Mouse (Mus musculus): ENCODE measurements around the gene Tgm6. TPM values are rescaled to one million over a fixed set of nuclear protein-coding genes. Genes with fewer than 3 reads are reported as not detected.

Gene Tgm6
- total and polyA plus RNA-seq, 3 experiments: 0.09 TPM; not detected in 2

GRCm38 (mm10) chr2:130143011-130143410 lies 30.8 kb downstream of the Tgm6 start:
- Histone ChIP-seq H3K4me2 (ENCODE audit: insufficient read depth, low read depth, poor library complexity, severe bottlenecking) (no peak overlapping the region), H3K9ac (ENCODE audit: insufficient read depth, low read depth) (no peak overlapping the region), H3K4me3 (replicated peaks in 1 of 3; ENCODE audit: low read depth in 2 of 3, low read length in 2 of 3, poor library complexity in 1 of 3) (no peak overlapping the region), H3K36me3 (replicated peaks in 1 of 2; ENCODE audit: control insufficient read depth in 1 of 2, insufficient read depth in 1 of 2, low read length in 1 of 2) (no peaks in the 10 kb centered on the region), H3K9me3 (replicated peaks; ENCODE audit: low read length) (no peaks in the 10 kb centered on the region), H3K79me2 (replicated peaks; ENCODE audit: control insufficient read depth, extremely low read depth, insufficient read depth, poor library complexity, severe bottlenecking) (no peaks in the 10 kb centered on the region), H3K27me3 (replicated peaks) (no peaks in the 10 kb centered on the region), H3K27ac (ENCODE audit: insufficient read depth, low read depth) (no peak overlapping the region), H3K4me1 (ENCODE audit: control insufficient read depth in 1 of 2, insufficient read depth in 2 of 2) (peaks cover 0 to 2% of the 10 kb centered on the region in 2 experiments; a peak in 1 of 4 replicates)
- no peak for DNase-seq (ENCODE audit: extremely low read depth)
- in situ Hi-C loops (cut with MboI; ENCODE audit: low pct_ligation_motif_present, low pct_unique_long_range_greater_than_20kb, low sequenced_read_pairs): no loop called here
- dilution Hi-C loops (cut with MboI; ENCODE audit: extremely low pct_ligation_motif_present, extremely low pct_unique_long_range_greater_than_20kb, low sequenced_read_pairs): no loop called here
- TF ChIP-seq POLR2AphosphoS2 (IDR thresholded peaks at IDR 0.05; ENCODE audit: low read depth, low read length) (no peak), GABPA (IDR thresholded peaks at IDR 0.05; ENCODE audit: insufficient replicate concordance, low read depth, low read length) (no peak), MAFK (IDR thresholded peaks at IDR 0.05; ENCODE audit: insufficient replicate concordance, low read length) (no peak), MXI1 (IDR thresholded peaks at IDR 0.05; ENCODE audit: low read depth, low read length) (no peak), UBTF (IDR thresholded peaks at IDR 0.05; ENCODE audit: low read depth, low read length) (no peak), JUND (conservative IDR thresholded peaks at IDR 0.05; ENCODE audit: low read depth, low read length) (no peak), E2F4 (IDR thresholded peaks at IDR 0.05; ENCODE audit: insufficient replicate concordance, low read depth, low read length) (no peak), SIN3A (IDR thresholded peaks at IDR 0.05; ENCODE audit: low read length) (no peak), TCF12 (IDR thresholded peaks at IDR 0.05; ENCODE audit: low read depth, low read length) (no peak), EP300 (IDR thresholded peaks at IDR 0.05; ENCODE audit: low read length) (no peak)

- no peak for DNase-seq (ENCODE audit: extremely low read depth)
- Histone ChIP-seq H3K9ac (ENCODE audit: insufficient read depth, low read depth) (no peak overlapping the region), H3K4me2 (ENCODE audit: insufficient read depth, low read depth, poor library complexity, severe bottlenecking) (no peak overlapping the region), H3K9me3 (replicated peaks; ENCODE audit: low read length) (no peaks in the 10 kb centered on the region), H3K79me2 (replicated peaks; ENCODE audit: control insufficient read depth, extremely low read depth, insufficient read depth, poor library complexity, severe bottlenecking) (no peaks in the 10 kb centered on the region), H3K36me3 (replicated peaks in 1 of 2; ENCODE audit: control insufficient read depth in 1 of 2, insufficient read depth in 1 of 2, low read length in 1 of 2) (no peaks in the 10 kb centered on the region), H3K4me3 (replicated peaks in 1 of 3; ENCODE audit: low read depth in 2 of 3, low read length in 2 of 3, poor library complexity in 1 of 3) (no peak overlapping the region), H3K27ac (ENCODE audit: insufficient read depth, low read depth) (no peak overlapping the region), H3K27me3 (replicated peaks) (no peaks in the 10 kb centered on the region), H3K4me1 (ENCODE audit: control insufficient read depth in 1 of 2, insufficient read depth in 2 of 2) (peaks cover 0 to 2% of the 10 kb centered on the region in 2 experiments; a peak in 1 of 4 replicates)
- TF ChIP-seq BHLHE40 (IDR thresholded peaks at IDR 0.05; ENCODE audit: low read depth, low read length) (no peak), ETS1 (conservative IDR thresholded peaks at IDR 0.05; ENCODE audit: low read depth, low read length) (no peak), MYC (IDR thresholded peaks at IDR 0.05; ENCODE audit: low read depth, low read length) (no peak), SIN3A (IDR thresholded peaks at IDR 0.05; ENCODE audit: low read length) (no peak), RCOR1 (conservative IDR thresholded peaks at IDR 0.05; ENCODE audit: low read depth, low read length) (no peak), RAD21 (IDR thresholded peaks at IDR 0.05; ENCODE audit: low read depth, low read length) (no peak), USF1 (IDR thresholded peaks at IDR 0.05; ENCODE audit: low read depth, low read length) (no peak), ZMIZ1 (IDR thresholded peaks at IDR 0.05; ENCODE audit: low read depth, low read length) (no peak), HCFC1 (IDR thresholded peaks at IDR 0.05; ENCODE audit: low read depth, low read length) (no peak), GABPA (IDR thresholded peaks at IDR 0.05; ENCODE audit: insufficient replicate concordance, low read depth, low read length) (no peak), ZC3H11A (IDR thresholded peaks at IDR 0.05; ENCODE audit: low read depth, low read length) (no peak), JUN (IDR thresholded peaks at IDR 0.05; ENCODE audit: insufficient read depth, low read depth, low read length) (no peak), E2F4 (IDR thresholded peaks at IDR 0.05; ENCODE audit: insufficient replicate concordance, low read depth, low read length) (no peak), KAT2A (IDR thresholded peaks at IDR 0.05; ENCODE audit: insufficient replicate concordance, low read length) (no peak)
- in situ Hi-C loops (cut with MboI; ENCODE audit: low pct_ligation_motif_present, low pct_unique_long_range_greater_than_20kb, low sequenced_read_pairs): no loop called here
- dilution Hi-C loops (cut with MboI; ENCODE audit: extremely low pct_ligation_motif_present, extremely low pct_unique_long_range_greater_than_20kb, low sequenced_read_pairs): no loop called here
These were observed 32.6 kb downstream of the Tgm6 start for GRCm38 (mm10) chr2:130144703-130145324.

Measured in CH12.LX (cell line).